Mouse (Mus musculus): ENCODE results near the gene Gmppb. TPM values are rescaled to one million over a fixed set of nuclear protein-coding genes. Genes with fewer than 3 reads are reported as not detected.

Gmppb gene
- polyA plus RNA-seq (2012; rRNA removed): 37.4 and 38.5 TPM in 2 replicates

GRCm38 (mm10) chr9:108049016-108049455 lies at the start of gene Gmppb:
Gmppb (plus strand) TSS chr9:108049242.

GRCm38 (mm10) chr9:108001922-108002770 lies 46.9 kb upstream of the Gmppb start, which contains the start of gene Ip6k1:
Ip6k1 (plus strand) TSS chr9:108002501.

GRCm38 (mm10) chr9:108052885-108053664 lies 4.0 kb downstream of the Gmppb start, which contains the start of gene Amigo3:
Amigo3 (plus strand) TSS chr9:108053159.

GRCm38 (mm10) chr9:108080168-108080567 lies 31.1 kb downstream of the Gmppb start, which contains the start of gene Mst1:
Mst1 (plus strand) TSS chr9:108080436.

GRCm38 (mm10) chr9:108082988-108083431 lies 34.0 kb downstream of the Gmppb start, which contains the start of gene Rnf123:
Rnf123 (minus strand) TSS chr9:108083346.

GRCm38 (mm10) chr9:108094184-108094941 lies 45.3 kb downstream of the Gmppb start, which contains the start of gene Apeh:
Apeh (minus strand) TSS chr9:108094606.

Other genes with a start within 250 kb of the Gmppb start
- gene Rbm6, start 176.0 kb upstream of the Gmppb start, polyA plus RNA-seq (2012; rRNA removed): 9.4 and 10.8 TPM in 2 replicates
- gene Mon1a, start 161.1 kb upstream of the Gmppb start, polyA plus RNA-seq (2012; rRNA removed): 81.4 and 99.9 TPM in 2 replicates
- gene Mst1r, start 142.4 kb upstream of the Gmppb start, polyA plus RNA-seq (2012; rRNA removed): 114 and 117 TPM in 2 replicates
- gene Actl11, start 120.8 kb upstream of the Gmppb start, polyA plus RNA-seq (2012; rRNA removed): 0.02 TPM in 1 of 2 replicates, not detected in the other
- gene Camkv, start 113.6 kb upstream of the Gmppb start, polyA plus RNA-seq (2012; rRNA removed): 0.03 TPM in 1 of 2 replicates, not detected in the other
- 1.1 and 3.8 TPM in 2 replicates for gene Traip, start 99.1 kb upstream of the Gmppb start, polyA plus RNA-seq (2012; rRNA removed)
- gene Uba7, start 73.7 kb upstream of the Gmppb start, polyA plus RNA-seq (2012; rRNA removed): 53.4 and 66.2 TPM in 2 replicates
- gene Gm20661, start 66.2 kb upstream of the Gmppb start, polyA plus RNA-seq (2012; rRNA removed): 0.10 TPM in 1 of 2 replicates, not detected in the other
- 4.4 and 6.8 TPM in 2 replicates for gene Inka1, start 63.4 kb upstream of the Gmppb start, polyA plus RNA-seq (2012; rRNA removed)
- 0.35 and 1.2 TPM in 2 replicates for gene Cdhr4, start 56.7 kb upstream of the Gmppb start, polyA plus RNA-seq (2012; rRNA removed)
- gene Gm20662, start 52.9 kb upstream of the Gmppb start, polyA plus RNA-seq (2012; rRNA removed): 0.93 and 1.1 TPM in 2 replicates
- 112 and 139 TPM in 2 replicates for gene Ip6k1, start 46.7 kb upstream of the Gmppb start, polyA plus RNA-seq (2012; rRNA removed)
- gene Amigo3, start 3.9 kb downstream of the Gmppb start, polyA plus RNA-seq (2012; rRNA removed): 13.0 and 13.5 TPM in 2 replicates
- gene Mst1, start 31.2 kb downstream of the Gmppb start, polyA plus RNA-seq (2012; rRNA removed): 0.31 and 0.59 TPM in 2 replicates
- 79.7 and 82.5 TPM in 2 replicates for gene Rnf123, start 34.1 kb downstream of the Gmppb start, polyA plus RNA-seq (2012; rRNA removed)
- 125 and 159 TPM in 2 replicates for gene Apeh, start 45.4 kb downstream of the Gmppb start, polyA plus RNA-seq (2012; rRNA removed)
- 3.3 and 3.5 TPM in 2 replicates for gene Bsn, start 141.1 kb downstream of the Gmppb start, polyA plus RNA-seq (2012; rRNA removed)
- gene Dag1, start 214.7 kb downstream of the Gmppb start, polyA plus RNA-seq (2012; rRNA removed): 69.1 and 74.7 TPM in 2 replicates
- gene Nicn1, start 241.2 kb downstream of the Gmppb start, polyA plus RNA-seq (2012; rRNA removed): 10.7 and 12.1 TPM in 2 replicates
- 8.7 and 10.3 TPM in 2 replicates for gene Amt, start 247.6 kb downstream of the Gmppb start, polyA plus RNA-seq (2012; rRNA removed)